Mouse (Mus musculus) cerebral cortex, adult 2 months (tissue): Measurements from ENCODE around the gene Stard8.

ENCODE experiments used
- WGBS: fragments of 180-500 bp; shearing (Covaris S2); methylation state at CpG from one replicate; pipeline ENCODE4 v1.1.7; 2018; 5-methylcytosine and 5-hydroxymethylcytosine counted together

The Stard8 gene

GRCm38 (mm10) chrX:99003046-99003445 lies at the start of gene Stard8:
TSS of gene Stard8 (plus strand) at chrX:99003248.
- 62% methylated on average over 9 of the region's 9 CpGs for WGBS

- WGBS = 13% methylated on average over 5 of the region's 6 CpGs
Measured at GRCm38 (mm10) chrX:98953941-98954340, 49.1 kb upstream of the Stard8 start.

- 98% methylated on average over 9 of the region's 9 CpGs for WGBS
Measured at GRCm38 (mm10) chrX:98958287-98958686, 44.8 kb upstream of the Stard8 start.

- 89% methylated on average over 4 of the region's 4 CpGs for WGBS
Measured at GRCm38 (mm10) chrX:98959050-98959449, 44.0 kb upstream of the Stard8 start.

- WGBS = 55% methylated on average over 5 of the region's 5 CpGs
Measured at GRCm38 (mm10) chrX:98986611-98987010, 16.4 kb upstream of the Stard8 start.

GRCm38 (mm10) chrX:98989574-98989973 lies 13.5 kb upstream of the Stard8 start:
- WGBS = 22% methylated on average over 6 of the region's 6 CpGs

GRCm38 (mm10) chrX:99002065-99002464 lies 983 bp upstream of the Stard8 start:
- 38% methylated on average over 6 of the region's 6 CpGs for WGBS

GRCm38 (mm10) chrX:99010581-99010980 lies 7.5 kb downstream of the Stard8 start:
- 86% methylated on average over 5 of the region's 5 CpGs for WGBS

GRCm38 (mm10) chrX:99011281-99011680 lies 8.2 kb downstream of the Stard8 start:
- 80% methylated on average over 3 of the region's 3 CpGs for WGBS

- 61% methylated on average over 3 of the region's 3 CpGs for WGBS
Measured at GRCm38 (mm10) chrX:99012486-99012885, 9.4 kb downstream of the Stard8 start.

GRCm38 (mm10) chrX:99015705-99016104 lies 12.7 kb downstream of the Stard8 start:
- 87% methylated on average over 2 of the region's 2 CpGs for whole genome bisulfite sequencing

GRCm38 (mm10) chrX:99016987-99017386 lies 13.9 kb downstream of the Stard8 start:
- WGBS = 47% methylated on average over 8 of the region's 8 CpGs

- 63% methylated on average over 6 of the region's 6 CpGs for WGBS
Measured at GRCm38 (mm10) chrX:99017874-99018273, 14.8 kb downstream of the Stard8 start.

GRCm38 (mm10) chrX:99019303-99019702 lies 16.3 kb downstream of the Stard8 start:
- 79% methylated on average over 4 of the region's 4 CpGs for WGBS

GRCm38 (mm10) chrX:99020215-99020614 lies 17.2 kb downstream of the Stard8 start:
- WGBS = 48% methylated on average over 4 of the region's 4 CpGs

GRCm38 (mm10) chrX:99021593-99021992 lies 18.5 kb downstream of the Stard8 start:
- 44% methylated on average over 2 of the region's 2 CpGs for WGBS

GRCm38 (mm10) chrX:99023951-99024350 lies 20.9 kb downstream of the Stard8 start:
- WGBS = 75% methylated on average over 1 of the region's 1 CpGs

GRCm38 (mm10) chrX:99035407-99035806 lies 32.4 kb downstream of the Stard8 start:
- WGBS = 66% methylated on average over 3 of the region's 3 CpGs

- WGBS = 5% methylated on average over 29 of the region's 31 CpGs
Measured at GRCm38 (mm10) chrX:99042451-99042951, 39.5 kb downstream of the Stard8 start.

GRCm38 (mm10) chrX:99043275-99043674 lies 40.2 kb downstream of the Stard8 start:
- WGBS = 40% methylated on average over 6 of the region's 6 CpGs

GRCm38 (mm10) chrX:99043739-99044138 lies 40.7 kb downstream of the Stard8 start:
- WGBS = 52% methylated on average over 5 of the region's 5 CpGs

- 51% methylated on average over 7 of the region's 7 CpGs for WGBS
Measured at GRCm38 (mm10) chrX:99045315-99045714, 42.3 kb downstream of the Stard8 start.

- 65% methylated on average over 5 of the region's 5 CpGs for WGBS
Measured at GRCm38 (mm10) chrX:99046360-99047055, 43.5 kb downstream of the Stard8 start.

GRCm38 (mm10) chrX:99048111-99048510 lies 45.1 kb downstream of the Stard8 start:
- WGBS = 41% methylated on average over 4 of the region's 4 CpGs
